Mouse (Mus musculus) megakaryocyte, embryonic 14.5 days (primary cell): ENCODE measurements around the gene Otof.

ENCODE experiments used
- FLI1 ChIP-seq: IDR thresholded peaks from 2 replicates; pipeline ENCODE4 v1.6.1; 2012; ENCODE audit warnings: low read length, inconsistent platforms, mixed read lengths
- GATA1 ChIP-seq: IDR thresholded peaks from 3 replicates; pipeline ENCODE4 v1.6.1; 2012; ENCODE audit warnings: mixed read lengths, low read length, inconsistent platforms, borderline replicate concordance

- TF ChIP-seq GATA1 (no peak), FLI1 (no peak)
Observed at GRCm38 (mm10) chr5:30343886-30344285, 117.8 kb downstream of the Otof start.
